Mouse (Mus musculus) B cell, adult 2 months (primary cell): ENCODE data around the gene Gpx8.
A peak's percentile ranks its signal among the peaks of the same experiment; 100 is the strongest.

Experiments
- DNase-seq, 2 experiments: peaks; one replicate each; pipeline ENCODE4 v3.0.0; 2022

Gpx8 gene

GRCm38 (mm10) chr13:113046211-113046883 lies at the start of gene Gpx8:
Gpx8 (minus strand) TSS chr13:113046410.
- no peak for DNase-seq

- DNase-seq = no peak
Observed at GRCm38 (mm10) chr13:113094618-113095017, 48.4 kb upstream of the Gpx8 start.

GRCm38 (mm10) chr13:113090489-113090888 lies 44.3 kb upstream of the Gpx8 start:
- no peak for DNase-seq

- no peak for DNase-seq
Observed at GRCm38 (mm10) chr13:113087226-113088017, 41.2 kb upstream of the Gpx8 start.

GRCm38 (mm10) chr13:113084732-113085131 lies 38.5 kb upstream of the Gpx8 start:
- no peak for DNase-seq

- DNase-seq = no peak
Observed at GRCm38 (mm10) chr13:113082101-113082500, 35.9 kb upstream of the Gpx8 start.

GRCm38 (mm10) chr13:113079021-113079420 lies 32.8 kb upstream of the Gpx8 start:
- DNase-seq = no peak

- no peak for DNase-seq
Observed at GRCm38 (mm10) chr13:113064542-113064941, 18.3 kb upstream of the Gpx8 start.

- no peak for DNase-seq
Observed at GRCm38 (mm10) chr13:113061746-113062145, 15.5 kb upstream of the Gpx8 start.

- no peak for DNase-seq
Observed at GRCm38 (mm10) chr13:113055826-113056225, 9.6 kb upstream of the Gpx8 start.

- no peak for DNase-seq
Observed at GRCm38 (mm10) chr13:113054230-113054629, 8.0 kb upstream of the Gpx8 start.

GRCm38 (mm10) chr13:113047647-113048046 lies 1.4 kb upstream of the Gpx8 start:
- no peak for DNase-seq

- DNase-seq = no peak
Observed at GRCm38 (mm10) chr13:113047018-113047417, 808 bp upstream of the Gpx8 start.

- no peak for DNase-seq
Observed at GRCm38 (mm10) chr13:113045458-113046110, 626 bp downstream of the Gpx8 start.

GRCm38 (mm10) chr13:113044876-113045275 lies 1.3 kb downstream of the Gpx8 start:
- no peak for DNase-seq

- DNase-seq = peak; percentile 69 to 77
Observed at GRCm38 (mm10) chr13:113035852-113036251, 10.4 kb downstream of the Gpx8 start.

- DNase-seq = peak; percentile 72 to 75
Observed at GRCm38 (mm10) chr13:113034950-113035421, 11.2 kb downstream of the Gpx8 start, which contains the start of gene Cdc20b. Cdc20b (plus strand) TSS chr13:113035111.

- DNase-seq = no peak
Observed at GRCm38 (mm10) chr13:113034271-113034886, 11.8 kb downstream of the Gpx8 start.

GRCm38 (mm10) chr13:113032831-113033230 lies 13.4 kb downstream of the Gpx8 start:
- no peak for DNase-seq

- no peak for DNase-seq
Observed at GRCm38 (mm10) chr13:113031792-113032571, 14.2 kb downstream of the Gpx8 start.

GRCm38 (mm10) chr13:113031351-113031750 lies 14.9 kb downstream of the Gpx8 start:
- no peak for DNase-seq
